Mouse (Mus musculus) ES-Bruce4 (cell line): ENCODE measurements around the gene Ift140.

Experiments
- CTCF ChIP-seq: IDR thresholded peaks from one replicate; pipeline ENCODE4 v1.8.1; 2011; ENCODE audit warnings: low read depth, low read length
- POLR2A ChIP-seq: IDR thresholded peaks from one replicate; pipeline ENCODE4 v1.8.1; 2011; ENCODE audit warnings: low read length; ENCODE audit not compliant: insufficient read depth

GRCm38 (mm10) chr17:25045281-25045680, 29.4 kb downstream of the Ift140 start:
- TF ChIP-seq CTCF (no peak), POLR2A (no peak)
